In the genomic region with DNA sequence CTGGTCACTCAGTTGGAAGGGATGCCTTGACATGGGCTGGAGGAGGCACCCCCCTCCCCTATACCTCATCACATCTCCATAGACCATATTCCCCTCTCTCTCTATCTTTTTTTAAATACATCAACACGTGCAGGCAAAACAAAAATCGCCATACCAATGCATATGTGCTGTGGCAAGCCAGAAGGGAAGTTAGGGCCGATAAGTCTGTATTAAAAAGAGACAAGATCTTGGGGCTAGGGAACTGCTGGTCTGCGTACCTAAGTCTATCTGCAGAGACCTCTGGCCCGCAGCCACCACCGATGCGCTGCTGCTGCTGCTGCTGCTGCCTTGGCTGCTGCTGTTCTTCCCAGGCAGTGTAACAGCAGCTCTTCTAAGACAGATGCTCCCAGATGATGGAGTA, we compare ENCODE assay signal across 1 mouse cellular context.
TF ChIP-seq lines count a peak whose summit lies in the region.

No protein-coding gene starts in this region.

TF ChIP-seq in MEL, 35 proteins besides CTCF, POLR2A, EP300 and RAD21 (continued from another document):
- TF ChIP-seq RCOR1 (IDR thresholded peaks at IDR 0.05; ENCODE audit: low read depth, low read length) (0 out of 2 replicates have a peak, but pooled peaks have one; percentile 15), MXI1 (IDR thresholded peaks at IDR 0.05; ENCODE audit: low read depth, low read length) (peak; percentile 91), GATA1 (IDR thresholded peaks at IDR 0.05; ENCODE audit: low read depth, low read length) (peak; percentile 66), ETS1 (IDR thresholded peaks at IDR 0.05; ENCODE audit: low read depth, low read length) (peak; percentile 72), MAZ (IDR thresholded peaks at IDR 0.05; ENCODE audit: low read depth, low read length) (peak; percentile 62; the same call in 1 of the 2 replicates), USF1 (IDR thresholded peaks at IDR 0.05; ENCODE audit: low read depth, low read length) (peak; percentile 35; the same call in 1 of the 2 replicates)
